Mouse (Mus musculus): ENCODE measurements around the gene Mrtfa. TPM values are rescaled to one million over a fixed set of nuclear protein-coding genes. Genes with fewer than 3 reads are reported as not detected.

Gene Mrtfa
- polyA plus RNA-seq, 1 experiment from 2014 or later = 28.2 TPM

DNA sequence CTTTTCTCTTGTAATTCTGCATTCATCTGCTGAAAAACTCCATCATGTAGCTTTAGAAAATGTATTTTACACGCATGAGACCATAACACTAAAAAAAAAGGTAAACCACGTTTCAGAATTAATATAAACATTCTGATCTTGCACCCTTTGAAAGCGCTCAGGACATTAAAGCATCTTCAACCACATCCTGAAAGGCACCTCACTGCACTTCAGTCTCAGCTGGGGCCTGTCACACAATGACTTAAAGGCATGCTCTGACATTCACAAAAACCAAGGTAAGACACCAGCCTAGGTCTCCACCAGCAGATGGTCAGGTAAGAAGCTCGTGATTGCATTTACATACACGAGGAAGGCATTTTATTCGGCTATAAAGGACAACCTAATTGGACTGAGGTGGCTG is 92.7 kb downstream of the Mrtfa start:
- Histone ChIP-seq H3K4me1 (ENCODE audit: control insufficient read depth, insufficient read depth, low read length) (peaks cover 10% of the 10 kb centered on the region), H3K9ac (ENCODE audit: low read depth, low read length) (0 out of 2 replicates have a peak overlapping the region, but pooled peaks have one; percentile 4), H3K4me2 (replicated peaks; ENCODE audit: low read depth, low read length) (no peak overlapping the region), H3K27ac (ENCODE audit: low read depth, low read length) (no peak overlapping the region), H3K4me3 (ENCODE audit: low read length) (no peak overlapping the region), H3K9me3 (ENCODE audit: control insufficient read depth, low read length) (no peaks in the 10 kb centered on the region), H3K36me3 (ENCODE audit: control insufficient read depth, insufficient read depth, low read length) (no peaks in the 10 kb centered on the region), H3K27me3 (ENCODE audit: control insufficient read depth, insufficient read depth, low read length) (no peaks in the 10 kb centered on the region)
- no peak for ATAC-seq (ENCODE audit: low FRiP score, low TSS enrichment)
- WGBS = 81% methylated on average over 6 of the region's 6 CpGs

DNA sequence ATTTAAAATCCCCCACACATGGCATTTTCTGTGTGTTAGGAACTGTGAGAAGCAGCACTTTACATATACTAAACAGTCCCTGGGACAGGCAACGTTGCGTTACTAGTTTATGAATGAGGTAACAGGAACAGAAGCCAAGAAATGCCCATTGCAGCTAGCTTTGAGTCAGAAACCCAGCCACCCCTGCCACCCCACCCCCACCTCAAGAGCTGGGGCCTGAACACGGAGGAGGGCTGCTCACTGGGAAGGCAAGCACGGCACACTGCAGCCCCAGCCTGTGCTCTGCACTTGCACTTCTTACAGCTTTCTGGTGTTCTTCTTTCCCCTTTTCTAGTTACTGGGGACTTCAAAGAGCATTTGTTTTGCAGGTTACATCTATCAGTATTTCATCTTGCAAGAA is 93.1 kb downstream of the Mrtfa start:
- WGBS = 41% methylated on average over 4 of the region's 4 CpGs
- ATAC-seq (ENCODE audit: low FRiP score, low TSS enrichment) = no peak
- H3K27ac ChIP-seq (ENCODE audit: low read depth, low read length) = no peak overlapping the region

DNA sequence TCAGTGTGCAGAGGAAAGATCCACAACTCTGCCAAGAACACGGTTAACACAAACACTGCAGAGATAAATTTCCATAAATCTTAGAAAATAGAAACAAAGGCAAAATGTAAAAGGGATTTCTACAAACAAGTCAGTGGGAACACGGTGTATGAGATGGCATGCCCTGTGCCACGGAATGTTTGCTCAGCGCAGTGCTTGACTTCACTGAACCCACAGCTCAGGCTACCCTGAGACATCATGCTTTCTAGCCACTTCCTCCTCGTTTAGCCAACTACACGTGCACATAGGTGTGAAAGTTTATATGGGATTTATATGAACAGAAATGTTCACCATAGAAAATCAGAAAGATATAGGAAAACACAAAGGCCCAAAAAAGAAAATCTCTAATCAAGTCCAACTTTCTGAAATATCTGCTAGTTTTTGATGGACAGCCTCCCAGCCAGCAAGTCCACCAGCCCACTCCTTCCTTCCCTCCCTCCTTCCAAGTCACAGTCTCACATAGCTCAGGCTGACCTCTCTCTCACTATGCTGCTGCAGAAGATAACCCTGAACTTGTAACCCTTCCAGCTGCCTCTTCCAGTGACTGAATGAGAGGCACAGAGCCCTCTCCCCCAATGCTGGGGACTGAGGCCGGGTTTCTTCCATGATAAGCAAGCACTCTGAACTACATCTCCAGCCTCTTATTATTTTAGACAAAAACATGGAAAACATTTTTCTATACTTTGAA is 94.1 kb downstream of the Mrtfa start:
- no peaks in the 10 kb centered on the region for H3K27me3 ChIP-seq (ENCODE audit: control insufficient read depth, insufficient read depth, low read length)
- no peak overlapping the region for H3K4me2 ChIP-seq (replicated peaks; ENCODE audit: low read depth, low read length)
- 52% methylated on average over 7 of the region's 7 CpGs for WGBS
- no peaks in the 10 kb centered on the region for H3K36me3 ChIP-seq (ENCODE audit: control insufficient read depth, insufficient read depth, low read length)
- ATAC-seq (ENCODE audit: low FRiP score, low TSS enrichment) = no peak
- peaks cover 10% of the 10 kb centered on the region for H3K4me1 ChIP-seq (ENCODE audit: control insufficient read depth, insufficient read depth, low read length)
- no peak overlapping the region for H3K4me3 ChIP-seq (ENCODE audit: low read length)
- H3K27ac ChIP-seq (ENCODE audit: low read depth, low read length) = no peak overlapping the region
- no peak overlapping the region for H3K9ac ChIP-seq (ENCODE audit: low read depth, low read length)
- H3K9me3 ChIP-seq (ENCODE audit: control insufficient read depth, low read length) = no peaks in the 10 kb centered on the region

More for the DNA sequence above, 93.1 kb downstream of the Mrtfa start:
- no peaks in the 10 kb centered on the region for H3K27me3 ChIP-seq (ENCODE audit: control insufficient read depth, insufficient read depth, low read length)
- H3K9me3 ChIP-seq (ENCODE audit: control insufficient read depth, low read length) = no peaks in the 10 kb centered on the region
- H3K9ac ChIP-seq (ENCODE audit: low read depth, low read length) = 0 out of 2 replicates have a peak overlapping the region, but pooled peaks have one; percentile 4
- no peak overlapping the region for H3K4me2 ChIP-seq (replicated peaks; ENCODE audit: low read depth, low read length)
- H3K4me1 ChIP-seq (ENCODE audit: control insufficient read depth, insufficient read depth, low read length) = peaks cover 10% of the 10 kb centered on the region
- no peak overlapping the region for H3K4me3 ChIP-seq (ENCODE audit: low read length)
- no peaks in the 10 kb centered on the region for H3K36me3 ChIP-seq (ENCODE audit: control insufficient read depth, insufficient read depth, low read length)

DNA sequence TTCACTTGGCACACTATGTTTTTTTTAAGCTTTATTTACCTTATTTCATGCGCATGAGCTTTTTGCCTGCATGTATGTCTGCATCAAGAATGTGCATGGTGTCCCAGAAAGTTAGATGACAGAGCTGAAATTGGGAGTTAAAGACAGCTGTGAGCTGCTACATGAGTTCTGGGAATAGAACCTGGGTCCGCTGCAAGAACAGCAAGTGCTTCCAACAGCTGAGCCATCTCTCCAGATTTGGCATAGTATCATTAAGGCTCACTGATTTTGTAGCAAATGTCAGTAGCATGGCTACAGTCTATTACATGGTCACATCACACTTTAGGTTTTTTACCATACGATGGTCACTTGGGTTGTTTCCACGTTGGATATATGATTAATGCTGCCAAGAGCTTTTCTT is 97.5 kb downstream of the Mrtfa start:
- Histone ChIP-seq H3K4me3 (ENCODE audit: low read length) (no peak overlapping the region), H3K27me3 (ENCODE audit: control insufficient read depth, insufficient read depth, low read length) (no peaks in the 10 kb centered on the region), H3K27ac (ENCODE audit: low read depth, low read length) (no peak overlapping the region), H3K9ac (ENCODE audit: low read depth, low read length) (no peak overlapping the region), H3K36me3 (ENCODE audit: control insufficient read depth, insufficient read depth, low read length) (no peaks in the 10 kb centered on the region), H3K9me3 (ENCODE audit: control insufficient read depth, low read length) (no peaks in the 10 kb centered on the region), H3K4me2 (replicated peaks; ENCODE audit: low read depth, low read length) (no peak overlapping the region), H3K4me1 (ENCODE audit: control insufficient read depth, insufficient read depth, low read length) (peaks cover 10% of the 10 kb centered on the region)
- ATAC-seq (ENCODE audit: low FRiP score, low TSS enrichment) = no peak
- WGBS = 88% methylated on average over 4 of the region's 4 CpGs

DNA sequence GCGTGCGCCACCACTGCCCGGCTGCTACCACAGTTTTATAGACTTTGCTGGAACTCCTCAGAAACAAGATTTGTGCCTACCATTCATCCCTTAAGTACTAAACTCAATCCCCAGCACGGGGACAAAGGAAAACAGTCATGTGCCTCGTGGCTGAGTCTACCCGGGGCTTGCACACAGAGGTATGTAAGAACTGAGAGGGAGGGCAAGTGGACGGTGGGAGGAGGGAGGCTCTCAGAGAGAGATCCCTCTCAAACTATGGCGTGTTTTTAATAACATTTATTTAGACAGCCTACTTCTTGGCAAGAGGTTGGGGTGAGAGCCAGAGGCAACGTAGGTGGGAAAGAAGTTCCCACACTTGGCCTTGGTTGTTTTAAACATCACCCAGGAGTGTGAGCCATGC is 98.8 kb downstream of the Mrtfa start:
- Histone ChIP-seq H3K4me1 (ENCODE audit: control insufficient read depth, insufficient read depth, low read length) (peaks cover 10% of the 10 kb centered on the region), H3K9ac (ENCODE audit: low read depth, low read length) (no peak overlapping the region), H3K4me2 (replicated peaks; ENCODE audit: low read depth, low read length) (no peak overlapping the region), H3K27me3 (ENCODE audit: control insufficient read depth, insufficient read depth, low read length) (no peaks in the 10 kb centered on the region), H3K36me3 (ENCODE audit: control insufficient read depth, insufficient read depth, low read length) (no peaks in the 10 kb centered on the region), H3K4me3 (ENCODE audit: low read length) (no peak overlapping the region), H3K27ac (ENCODE audit: low read depth, low read length) (no peak overlapping the region), H3K9me3 (ENCODE audit: control insufficient read depth, low read length) (no peaks in the 10 kb centered on the region)
- WGBS = 74% methylated on average over 9 of the region's 9 CpGs
- no peak for ATAC-seq (ENCODE audit: low FRiP score, low TSS enrichment)

DNA sequence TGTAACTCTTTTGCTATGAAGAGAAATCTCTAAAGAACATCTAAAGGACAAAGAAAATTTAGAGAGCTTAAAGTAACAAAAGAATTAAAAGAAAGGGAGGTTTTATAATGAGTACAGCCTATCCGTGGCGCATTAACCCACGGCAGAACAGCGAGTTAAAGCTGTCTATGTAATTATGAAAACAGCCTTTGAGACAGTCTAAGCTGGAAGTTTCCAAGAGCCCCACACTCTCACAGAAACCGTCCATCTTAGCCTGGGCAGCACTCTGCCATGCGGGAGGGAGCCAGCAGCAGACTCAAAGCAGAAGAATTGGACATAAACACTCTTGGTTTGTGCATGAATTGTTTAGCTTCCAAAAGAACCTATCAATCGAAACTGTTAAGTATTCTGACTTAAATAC is 103.0 kb downstream of the Mrtfa start:
- H3K4me2 ChIP-seq (replicated peaks; ENCODE audit: low read depth, low read length) = no peak overlapping the region
- no peaks in the 10 kb centered on the region for H3K27me3 ChIP-seq (ENCODE audit: control insufficient read depth, insufficient read depth, low read length)
- no peaks in the 10 kb centered on the region for H3K9me3 ChIP-seq (ENCODE audit: control insufficient read depth, low read length)
- no peak overlapping the region for H3K9ac ChIP-seq (ENCODE audit: low read depth, low read length)
- no peaks in the 10 kb centered on the region for H3K36me3 ChIP-seq (ENCODE audit: control insufficient read depth, insufficient read depth, low read length)
- WGBS = 62% methylated on average over 7 of the region's 7 CpGs
- peak overlapping the region; percentile 47; the same call in 1 of the 2 replicates for H3K27ac ChIP-seq (ENCODE audit: low read depth, low read length)
- peaks cover 26% of the 10 kb centered on the region for H3K4me1 ChIP-seq (ENCODE audit: control insufficient read depth, insufficient read depth, low read length)
- ATAC-seq (ENCODE audit: low FRiP score, low TSS enrichment) = no peak
- H3K4me3 ChIP-seq (ENCODE audit: low read length) = no peak overlapping the region

DNA sequence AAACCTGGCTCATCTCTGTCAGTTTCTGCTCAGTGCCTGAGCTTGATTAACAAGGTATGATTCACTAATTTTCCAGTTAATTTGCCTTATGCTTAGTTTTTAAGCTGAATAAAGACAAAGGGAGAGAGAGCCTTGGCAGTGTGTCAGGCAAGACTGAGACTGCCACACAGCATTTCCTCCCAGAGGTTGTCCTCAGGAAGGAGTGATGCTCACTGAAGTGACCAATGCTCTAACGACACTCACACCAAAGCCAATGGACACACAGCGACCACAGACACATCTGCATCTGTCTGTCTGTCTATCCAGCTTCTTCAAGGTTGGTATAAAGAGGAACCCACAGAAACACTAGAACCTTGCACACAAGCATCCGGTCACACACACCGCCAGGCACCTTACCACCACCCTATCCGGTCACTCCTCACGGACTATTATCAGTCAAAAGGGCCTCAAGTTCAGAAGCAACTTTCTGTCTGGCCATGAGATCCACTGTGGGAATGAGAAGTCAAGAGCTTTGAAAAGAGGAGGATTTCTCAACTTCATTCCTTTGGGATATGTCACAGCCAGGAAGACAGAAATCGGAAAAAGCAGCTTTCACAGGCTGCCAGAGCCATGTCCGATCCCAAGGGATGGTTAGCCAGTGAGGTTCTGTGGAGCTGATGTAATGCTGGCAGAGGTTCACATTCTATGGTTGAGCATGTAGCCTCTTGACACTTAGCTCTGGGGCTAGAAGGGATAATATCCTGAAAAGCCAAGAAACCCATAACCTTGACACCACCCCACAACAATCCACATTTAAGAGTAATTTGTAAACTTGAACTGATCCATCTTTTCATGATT is 103.7 kb downstream of the Mrtfa start:
- no peaks in the 10 kb centered on the region for H3K9me3 ChIP-seq (ENCODE audit: control insufficient read depth, low read length)
- no peak overlapping the region for H3K27ac ChIP-seq (ENCODE audit: low read depth, low read length)
- H3K4me3 ChIP-seq (ENCODE audit: low read length) = no peak overlapping the region
- no peaks in the 10 kb centered on the region for H3K36me3 ChIP-seq (ENCODE audit: control insufficient read depth, insufficient read depth, low read length)
- H3K4me1 ChIP-seq (ENCODE audit: control insufficient read depth, insufficient read depth, low read length) = peaks cover 26% of the 10 kb centered on the region
- H3K9ac ChIP-seq (ENCODE audit: low read depth, low read length) = no peak overlapping the region
- no peak overlapping the region for H3K4me2 ChIP-seq (replicated peaks; ENCODE audit: low read depth, low read length)
- WGBS = 79% methylated on average over 8 of the region's 8 CpGs
- no peaks in the 10 kb centered on the region for H3K27me3 ChIP-seq (ENCODE audit: control insufficient read depth, insufficient read depth, low read length)
- peak; percentile 52; the same call in 1 of the 2 replicates for ATAC-seq (ENCODE audit: low FRiP score, low TSS enrichment)

DNA sequence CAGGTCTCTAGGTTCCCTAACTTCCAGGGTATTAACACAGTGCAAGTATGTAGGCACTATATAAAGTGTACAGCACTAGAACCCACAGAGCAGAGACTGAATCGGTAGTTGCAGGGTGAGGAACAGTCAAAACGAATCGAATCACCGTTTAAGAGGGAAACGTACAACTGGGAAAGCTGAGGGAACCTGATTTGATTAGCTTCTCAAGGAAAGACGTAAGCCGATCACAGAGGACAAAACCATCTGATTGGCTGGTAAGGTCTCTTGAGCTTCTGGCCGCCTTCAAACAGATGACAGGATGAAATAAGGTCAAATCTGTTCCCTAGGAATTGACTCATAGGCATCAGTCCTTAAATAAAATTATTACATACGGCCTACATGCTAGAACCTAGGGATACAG is 106.7 kb downstream of the Mrtfa start:
- WGBS = 69% methylated on average over 9 of the region's 9 CpGs
- no peak overlapping the region for H3K4me3 ChIP-seq (ENCODE audit: low read length)
- no peaks in the 10 kb centered on the region for H3K36me3 ChIP-seq (ENCODE audit: control insufficient read depth, insufficient read depth, low read length)
- no peaks in the 10 kb centered on the region for H3K27me3 ChIP-seq (ENCODE audit: control insufficient read depth, insufficient read depth, low read length)
- peak overlapping the region; percentile 68; the same call in 1 of the 2 replicates for H3K27ac ChIP-seq (ENCODE audit: low read depth, low read length)
- no peak for ATAC-seq (ENCODE audit: low FRiP score, low TSS enrichment)
- H3K4me2 ChIP-seq (replicated peaks; ENCODE audit: low read depth, low read length) = no peak overlapping the region
- no peak overlapping the region for H3K9ac ChIP-seq (ENCODE audit: low read depth, low read length)
- H3K9me3 ChIP-seq (ENCODE audit: control insufficient read depth, low read length) = no peaks in the 10 kb centered on the region
- H3K4me1 ChIP-seq (ENCODE audit: control insufficient read depth, insufficient read depth, low read length) = peaks cover 26% of the 10 kb centered on the region

DNA sequence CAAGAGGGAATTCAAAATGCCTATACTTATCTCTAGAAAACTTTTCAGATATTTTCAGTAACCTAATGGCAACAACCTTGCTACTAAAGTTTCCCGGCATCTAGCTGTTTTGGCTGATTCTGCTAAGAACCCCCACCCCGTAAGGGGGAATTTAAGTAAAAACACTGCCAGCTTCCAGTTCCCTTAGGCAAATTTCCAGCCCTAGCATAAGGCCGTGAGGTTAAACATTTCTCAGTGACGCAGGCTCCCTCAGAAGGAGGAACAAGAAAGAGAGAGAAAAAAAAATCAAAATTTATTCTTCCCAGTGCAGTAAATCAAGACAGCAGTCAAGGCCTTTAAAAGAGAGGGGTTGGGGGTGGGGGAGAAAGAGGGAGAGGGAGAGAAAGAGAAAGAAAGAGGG is 107.3 kb downstream of the Mrtfa start:
- peaks cover 26% of the 10 kb centered on the region for H3K4me1 ChIP-seq (ENCODE audit: control insufficient read depth, insufficient read depth, low read length)
- ATAC-seq (ENCODE audit: low FRiP score, low TSS enrichment) = 0 out of 2 replicates have a peak, but pooled peaks have one; percentile 46
- no peak overlapping the region for H3K4me3 ChIP-seq (ENCODE audit: low read length)
- no peaks in the 10 kb centered on the region for H3K27me3 ChIP-seq (ENCODE audit: control insufficient read depth, insufficient read depth, low read length)
- no peaks in the 10 kb centered on the region for H3K36me3 ChIP-seq (ENCODE audit: control insufficient read depth, insufficient read depth, low read length)
- H3K27ac ChIP-seq (ENCODE audit: low read depth, low read length) = peak overlapping the region; percentile 68; the same call in 1 of the 2 replicates
- no peak overlapping the region for H3K4me2 ChIP-seq (replicated peaks; ENCODE audit: low read depth, low read length)
- 32% methylated on average over 4 of the region's 4 CpGs for WGBS
- H3K9ac ChIP-seq (ENCODE audit: low read depth, low read length) = no peak overlapping the region
- H3K9me3 ChIP-seq (ENCODE audit: control insufficient read depth, low read length) = no peaks in the 10 kb centered on the region

Measured in kidney, embryonic 14.5 days (tissue).